Mouse (Mus musculus): ENCODE results near the gene Patl1. TPM values are rescaled to one million over a fixed set of nuclear protein-coding genes. Genes with fewer than 3 reads are reported as not detected.
"Not testable (repeated sequence)": the region's sequence is repeated elsewhere in the genome, so short reads cannot be mapped to it uniquely, and the experiment has no call there.

Patl1 gene
- total and polyA plus RNA-seq, 2 experiments, result 2.8 to 8.1 TPM

DNA sequence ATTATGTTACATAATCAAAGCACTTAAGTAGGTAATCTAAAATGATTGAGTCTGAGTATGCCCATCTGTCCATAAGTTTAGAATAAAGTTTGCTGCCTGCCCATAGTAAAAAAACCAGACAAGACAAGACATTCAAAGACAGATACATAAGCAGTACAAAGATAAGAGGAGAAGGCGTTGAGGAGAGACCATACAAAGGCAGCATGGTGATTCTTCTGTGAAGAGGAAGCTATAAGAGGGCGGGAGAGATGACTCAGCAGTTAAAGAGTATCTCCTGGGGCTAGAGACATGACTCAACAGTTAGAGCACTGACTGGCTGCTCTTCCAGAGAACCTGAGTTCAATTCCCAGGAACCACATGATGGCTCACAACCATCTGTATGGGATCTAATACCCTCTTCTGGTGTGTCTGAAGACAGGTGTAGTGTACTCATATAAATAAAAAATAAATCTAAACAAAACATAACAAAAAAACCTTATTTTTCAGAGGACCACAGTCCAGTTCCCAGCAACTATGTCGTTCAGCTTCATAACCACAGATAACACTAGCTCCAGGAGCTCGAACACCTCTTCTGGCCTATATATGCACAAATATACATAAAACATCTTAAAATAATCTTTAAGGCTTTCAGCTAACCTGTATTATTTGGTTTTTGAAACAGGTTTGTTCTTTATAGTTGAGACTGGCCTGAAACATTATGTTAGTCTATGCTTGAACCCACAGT, 16.0 kb downstream of the Patl1 start:
- no peak for TF ChIP-seq CTCF (IDR thresholded peaks at IDR 0.05; ENCODE audit: low read depth, low read length)
- TF ChIP-seq POLR2A (IDR thresholded peaks at IDR 0.05; ENCODE audit: extremely low read depth, insufficient read depth, low read length), result no peak
- H3K79me2 ChIP-seq (ENCODE audit: control insufficient read depth, insufficient read depth, low read length), result no peaks in the 10 kb centered on the region
- DNase-seq (ENCODE audit: extremely low read depth, low read depth, low spot score), result no peak
- H3K4me3 ChIP-seq (ENCODE audit: insufficient read depth, low read depth, low read length), result no peak overlapping the region
- WGBS, result 90% methylated on average over 4 of the region's 4 CpGs
- H3K27ac ChIP-seq (replicated peaks; ENCODE audit: insufficient read depth, low read depth, low read length), result no peak overlapping the region
- H3K9ac ChIP-seq (ENCODE audit: low read depth, low read length), result no peak overlapping the region
- no peaks in the 10 kb centered on the region for H3K4me1 ChIP-seq (ENCODE audit: control insufficient read depth, insufficient read depth, low read length)
- H3K27me3 ChIP-seq (ENCODE audit: control insufficient read depth, insufficient read depth, low read length), result no peaks in the 10 kb centered on the region
- H3K36me3 ChIP-seq (ENCODE audit: control insufficient read depth, insufficient read depth, low read length), result peaks cover 63% of the 10 kb centered on the region

DNA sequence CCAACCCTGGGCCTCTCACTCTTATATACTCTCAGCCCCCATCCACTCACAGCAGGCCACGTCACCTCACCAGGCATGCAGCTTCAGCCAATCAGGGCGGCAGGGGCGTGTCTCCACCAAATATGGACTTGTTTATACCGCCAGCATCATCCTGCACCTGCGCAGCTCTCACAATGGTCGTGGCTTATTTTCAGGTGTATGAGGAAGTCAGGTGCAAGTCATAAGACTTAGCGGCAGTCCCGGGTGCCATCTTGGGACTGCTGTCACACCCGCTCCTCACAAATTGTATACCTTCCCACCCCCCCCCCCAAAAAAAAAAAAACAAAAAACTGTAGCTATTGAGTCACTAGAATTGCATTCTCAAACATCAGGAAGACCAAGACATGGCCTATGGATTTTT, 34.3 kb downstream of the Patl1 start:
- peaks cover 32% of the 10 kb centered on the region for H3K36me3 ChIP-seq (ENCODE audit: control insufficient read depth, insufficient read depth, low read length)
- H3K79me2 ChIP-seq (ENCODE audit: control insufficient read depth, insufficient read depth, low read length); H3K4me3 ChIP-seq (ENCODE audit: insufficient read depth, low read depth, low read length); H3K9ac ChIP-seq (ENCODE audit: low read depth, low read length); H3K27me3 ChIP-seq (ENCODE audit: control insufficient read depth, insufficient read depth, low read length); DNase-seq (ENCODE audit: extremely low read depth, low read depth, low spot score); H3K4me1 ChIP-seq (ENCODE audit: control insufficient read depth, insufficient read depth, low read length); H3K27ac ChIP-seq (replicated peaks; ENCODE audit: insufficient read depth, low read depth, low read length): not testable (repeated sequence)
- WGBS, result 92% methylated on average over 9 of the region's 9 CpGs

DNA sequence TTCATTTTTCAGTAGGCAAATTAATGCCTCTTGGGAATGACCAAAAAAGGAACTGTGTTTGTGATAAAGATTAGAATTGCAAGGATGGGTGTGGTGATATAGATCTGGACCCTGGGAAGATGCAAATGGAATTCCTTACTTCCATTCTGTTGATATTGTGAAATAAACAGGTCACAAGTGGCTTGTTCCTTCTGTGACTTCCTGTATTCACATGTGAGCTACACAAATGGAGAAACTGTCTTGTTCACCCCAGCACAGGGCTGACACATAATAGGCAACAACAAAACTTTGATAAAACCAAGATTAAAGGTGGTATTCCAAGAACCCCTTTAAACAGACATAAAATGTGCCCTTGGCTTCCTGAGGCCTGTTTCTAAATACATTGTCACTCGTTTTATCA, 37.7 kb downstream of the Patl1 start:
- TF ChIP-seq POLR2A (IDR thresholded peaks at IDR 0.05; ENCODE audit: extremely low read depth, insufficient read depth, low read length), result no peak
- TF ChIP-seq CTCF (IDR thresholded peaks at IDR 0.05; ENCODE audit: low read depth, low read length), result no peak
- no peak overlapping the region for H3K27ac ChIP-seq (replicated peaks; ENCODE audit: insufficient read depth, low read depth, low read length)
- 51% methylated on average over 1 of the region's 1 CpGs for WGBS
- H3K27me3 ChIP-seq (ENCODE audit: control insufficient read depth, insufficient read depth, low read length), result no peaks in the 10 kb centered on the region
- H3K79me2 ChIP-seq (ENCODE audit: control insufficient read depth, insufficient read depth, low read length), result no peaks in the 10 kb centered on the region
- no peaks in the 10 kb centered on the region for H3K4me1 ChIP-seq (ENCODE audit: control insufficient read depth, insufficient read depth, low read length)
- no peak overlapping the region for H3K4me3 ChIP-seq (ENCODE audit: insufficient read depth, low read depth, low read length)
- DNase-seq (ENCODE audit: extremely low read depth, low read depth, low spot score), result no peak
- no peak overlapping the region for H3K9ac ChIP-seq (ENCODE audit: low read depth, low read length)
- peaks cover 9% of the 10 kb centered on the region for H3K36me3 ChIP-seq (ENCODE audit: control insufficient read depth, insufficient read depth, low read length)

DNA sequence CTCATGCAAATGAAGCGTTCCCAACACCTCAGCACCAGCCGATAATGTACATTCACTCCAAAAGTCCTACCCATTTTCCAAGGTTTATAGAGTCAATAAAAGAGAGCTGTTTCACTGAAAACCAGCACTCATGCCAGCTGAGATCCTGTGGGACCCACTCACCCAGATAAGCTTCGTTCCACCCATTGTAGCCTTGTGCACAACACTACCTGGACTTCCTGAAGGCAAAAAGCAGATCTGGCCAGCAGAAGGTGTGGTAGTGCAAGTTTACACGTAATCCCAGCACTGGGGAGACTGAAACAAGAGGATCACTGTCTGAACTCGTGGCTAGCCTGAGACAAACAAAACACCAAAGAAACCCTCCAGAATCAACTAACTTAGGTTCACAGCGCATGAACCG, 38.5 kb downstream of the Patl1 start:
- H3K27me3 ChIP-seq (ENCODE audit: control insufficient read depth, insufficient read depth, low read length), result no peaks in the 10 kb centered on the region
- no peak overlapping the region for H3K27ac ChIP-seq (replicated peaks; ENCODE audit: insufficient read depth, low read depth, low read length)
- no peaks in the 10 kb centered on the region for H3K4me1 ChIP-seq (ENCODE audit: control insufficient read depth, insufficient read depth, low read length)
- H3K36me3 ChIP-seq (ENCODE audit: control insufficient read depth, insufficient read depth, low read length), result peaks cover 1% of the 10 kb centered on the region; the same call in 1 of the 2 replicates
- no peak overlapping the region for H3K4me3 ChIP-seq (ENCODE audit: insufficient read depth, low read depth, low read length)
- H3K79me2 ChIP-seq (ENCODE audit: control insufficient read depth, insufficient read depth, low read length), result no peaks in the 10 kb centered on the region
- H3K9ac ChIP-seq (ENCODE audit: low read depth, low read length), result no peak overlapping the region
- WGBS, result 77% methylated on average over 7 of the region's 7 CpGs
- no peak for DNase-seq (ENCODE audit: extremely low read depth, low read depth, low spot score)
- TF ChIP-seq POLR2A (IDR thresholded peaks at IDR 0.05; ENCODE audit: extremely low read depth, insufficient read depth, low read length), result no peak

DNA sequence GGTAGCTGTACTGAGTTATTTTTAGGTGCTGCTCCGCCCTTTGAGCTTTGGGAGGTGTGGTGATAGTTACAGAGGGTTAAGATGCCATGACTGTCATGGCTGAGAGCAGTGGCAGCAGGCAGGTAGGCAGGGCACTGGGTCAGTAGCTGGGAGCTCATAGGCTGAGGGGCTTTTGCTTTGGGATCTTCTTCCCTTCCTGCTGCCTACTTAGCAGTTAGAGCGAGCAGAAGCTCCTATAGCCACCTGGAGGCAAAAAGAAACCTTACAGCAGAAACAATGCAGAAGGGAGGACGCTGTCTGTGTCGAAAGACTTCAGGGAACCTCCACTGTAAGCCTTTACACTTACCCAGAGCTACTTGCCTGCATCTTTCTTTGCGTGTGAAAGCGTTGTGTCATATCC, 42.0 kb downstream of the Patl1 start:
- H3K36me3 ChIP-seq (ENCODE audit: control insufficient read depth, insufficient read depth, low read length), result no peaks in the 10 kb centered on the region
- no peak for TF ChIP-seq CTCF (IDR thresholded peaks at IDR 0.05; ENCODE audit: low read depth, low read length)
- no peak for TF ChIP-seq POLR2A (IDR thresholded peaks at IDR 0.05; ENCODE audit: extremely low read depth, insufficient read depth, low read length)
- DNase-seq (ENCODE audit: extremely low read depth, low read depth, low spot score), result no peak
- no peak overlapping the region for H3K27ac ChIP-seq (replicated peaks; ENCODE audit: insufficient read depth, low read depth, low read length)
- H3K79me2 ChIP-seq (ENCODE audit: control insufficient read depth, insufficient read depth, low read length), result no peaks in the 10 kb centered on the region
- no peak overlapping the region for H3K4me3 ChIP-seq (ENCODE audit: insufficient read depth, low read depth, low read length)
- 64% methylated on average over 6 of the region's 6 CpGs for WGBS
- H3K27me3 ChIP-seq (ENCODE audit: control insufficient read depth, insufficient read depth, low read length), result no peaks in the 10 kb centered on the region
- H3K9ac ChIP-seq (ENCODE audit: low read depth, low read length), result no peak overlapping the region
- H3K4me1 ChIP-seq (ENCODE audit: control insufficient read depth, insufficient read depth, low read length), result no peaks in the 10 kb centered on the region

DNA sequence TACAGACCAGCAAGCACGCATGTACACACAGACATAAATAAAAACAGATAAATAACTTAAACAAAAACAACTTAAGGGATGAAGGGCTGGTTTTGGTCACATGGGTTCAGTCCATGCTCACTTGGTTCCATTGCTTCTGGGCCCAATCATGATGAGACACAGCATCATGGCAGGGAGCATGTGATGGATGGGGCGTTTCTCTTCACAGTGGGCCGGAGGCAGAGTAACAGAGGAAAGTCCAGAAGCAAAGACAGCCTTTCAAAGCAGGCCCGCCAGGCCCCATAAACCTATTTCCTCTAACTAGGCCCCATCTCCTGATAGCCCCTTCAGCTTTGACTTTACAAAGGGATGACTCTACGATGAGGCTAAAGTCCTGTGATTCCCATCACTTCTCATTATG, 44.4 kb downstream of the Patl1 start:
- H3K4me1 ChIP-seq (ENCODE audit: control insufficient read depth, insufficient read depth, low read length), result no peaks in the 10 kb centered on the region
- TF ChIP-seq CTCF (IDR thresholded peaks at IDR 0.05; ENCODE audit: low read depth, low read length), result no peak
- TF ChIP-seq POLR2A (IDR thresholded peaks at IDR 0.05; ENCODE audit: extremely low read depth, insufficient read depth, low read length), result no peak
- H3K79me2 ChIP-seq (ENCODE audit: control insufficient read depth, insufficient read depth, low read length), result no peaks in the 10 kb centered on the region
- WGBS, result 89% methylated on average over 5 of the region's 5 CpGs
- no peak overlapping the region for H3K27ac ChIP-seq (replicated peaks; ENCODE audit: insufficient read depth, low read depth, low read length)
- DNase-seq (ENCODE audit: extremely low read depth, low read depth, low spot score), result no peak
- no peaks in the 10 kb centered on the region for H3K36me3 ChIP-seq (ENCODE audit: control insufficient read depth, insufficient read depth, low read length)
- no peak overlapping the region for H3K9ac ChIP-seq (ENCODE audit: low read depth, low read length)
- no peaks in the 10 kb centered on the region for H3K27me3 ChIP-seq (ENCODE audit: control insufficient read depth, insufficient read depth, low read length)
- H3K4me3 ChIP-seq (ENCODE audit: insufficient read depth, low read depth, low read length), result no peak overlapping the region
